Mouse (Mus musculus) spleen, postnatal 14 days (tissue): ENCODE data around the gene Dlg4.
"Not testable (repeated sequence)": the region's sequence is repeated elsewhere in the genome, so short reads cannot be mapped to it uniquely, and the experiment has no call there.

Experiments used
- DNase-seq, 2 experiments: peaks; one replicate each; pipeline ENCODE4 v3.0.0; 2021 to 2022; ENCODE audit warnings: low spot score in 2 of 2

Gene Dlg4

GRCm38 (mm10) chr11:69996161-69997061 is 20.3 kb upstream of the Dlg4 start:
- DNase-seq = peak in 1 of 2 experiments; percentile 51

- DNase-seq = peak; percentile 80 to 84
These were observed 19.7 kb upstream of the Dlg4 start for GRCm38 (mm10) chr11:69997070-69997509.

GRCm38 (mm10) chr11:69998567-69999491 is 17.9 kb upstream of the Dlg4 start:
- DNase-seq = no peak

GRCm38 (mm10) chr11:69999666-70000065 is 17.1 kb upstream of the Dlg4 start:
- DNase-seq = no peak

- peak; percentile 74 to 81 for DNase-seq
These were observed 16.3 kb upstream of the Dlg4 start, which contains the start of gene Dvl2 for GRCm38 (mm10) chr11:70000396-70000898. Dvl2 (plus strand) TSS chr11:70000595.

GRCm38 (mm10) chr11:70001159-70001558 is 15.6 kb upstream of the Dlg4 start:
- no peak for DNase-seq

GRCm38 (mm10) chr11:70001865-70002264 is 14.9 kb upstream of the Dlg4 start:
- peak in 1 of 2 experiments; percentile 56 for DNase-seq

GRCm38 (mm10) chr11:70002471-70002870 is 14.3 kb upstream of the Dlg4 start:
- no peak for DNase-seq

- no peak for DNase-seq
These were observed 11.2 kb upstream of the Dlg4 start for GRCm38 (mm10) chr11:70005521-70005920.

GRCm38 (mm10) chr11:70010033-70010432 is 6.7 kb upstream of the Dlg4 start:
- DNase-seq = no peak

- DNase-seq = no peak
These were observed 6.2 kb upstream of the Dlg4 start for GRCm38 (mm10) chr11:70010548-70010947.

- DNase-seq = no peak
These were observed 5.8 kb upstream of the Dlg4 start for GRCm38 (mm10) chr11:70010961-70011360.

GRCm38 (mm10) chr11:70012931-70013330 is 3.8 kb upstream of the Dlg4 start:
- DNase-seq = no peak

GRCm38 (mm10) chr11:70013408-70013807 is 3.3 kb upstream of the Dlg4 start:
- DNase-seq = no peak

- no peak for DNase-seq
These were observed 2.7 kb upstream of the Dlg4 start for GRCm38 (mm10) chr11:70014051-70014450.

GRCm38 (mm10) chr11:70014880-70015558 is 1.7 kb upstream of the Dlg4 start, which contains the start of gene Acadvl:
Acadvl (minus strand) TSS chr11:70015411.
- peak; percentile 69 to 76 for DNase-seq

- DNase-seq = no peak
These were observed 1.1 kb upstream of the Dlg4 start for GRCm38 (mm10) chr11:70015677-70016076.

GRCm38 (mm10) chr11:70016177-70016576 is 565 bp upstream of the Dlg4 start:
- DNase-seq = not testable (repeated sequence)

GRCm38 (mm10) chr11:70017199-70017767 is 541 bp downstream of the Dlg4 start:
- no peak for DNase-seq

- no peak for DNase-seq
These were observed 1.6 kb downstream of the Dlg4 start for GRCm38 (mm10) chr11:70018131-70018990.
